Mouse (Mus musculus) bone marrow, adult 2 months (tissue): Measurements from ENCODE around the gene Tradd. TPM values are rescaled to one million over a fixed set of nuclear protein-coding genes. Genes with fewer than 3 reads are reported as not detected.

Experiments used
- H3K27ac ChIP-seq: fragments of 200-500 bp; 2 replicates; pipeline ENCODE4 v1.5.1; 2012; ENCODE audit warnings: low read depth, mild to moderate bottlenecking, control low read depth, inconsistent platforms, low read length; ENCODE audit not compliant: control insufficient read depth, poor library complexity, insufficient read depth
- H3K4me1 ChIP-seq: fragments of 200-500 bp; 2 replicates; pipeline ENCODE4 v1.6.1; 2011; ENCODE audit warnings: low read length; ENCODE audit not compliant: control insufficient read depth, insufficient read depth
- H3K4me3 ChIP-seq: fragments of 200-500 bp; replicated peaks from 2 replicates; pipeline ENCODE3; 2011; ENCODE audit warnings: mild to moderate bottlenecking, low read depth, low read length, control low read depth; ENCODE audit not compliant: control insufficient read depth
- CTCF ChIP-seq: fragments of 200-500 bp; IDR thresholded peaks from 2 replicates; pipeline ENCODE4 v1.5.1; 2011; ENCODE audit warnings: low read length, control low read depth; ENCODE audit not compliant: control insufficient read depth, insufficient read depth
- POLR2A ChIP-seq: fragments of 200-500 bp; IDR thresholded peaks from 2 replicates; pipeline ENCODE4 v1.6.1; 2011; ENCODE audit warnings: low read depth, mild to moderate bottlenecking, control low read depth, low read length, borderline replicate concordance; ENCODE audit not compliant: control insufficient read depth
- WGBS: fragments of 180-500 bp; shearing (Covaris S2); methylation state at CpG from one replicate; pipeline ENCODE4 v1.1.7; 2018; 5-methylcytosine and 5-hydroxymethylcytosine counted together
- polyA plus RNA-seq: library from polyadenylated mRNA; stranded (reverse); fragments of >200 nt; gene quantifications from 2 replicates; pipeline ENCODE4 v1.2.4, GENCODE M21; 2011; ENCODE audit warnings: low replicate concordance; ENCODE audit not compliant: missing spikeins, insufficient read depth, insufficient read length

Tradd gene
- 11.3 and 12.0 TPM in 2 replicates for polyA plus RNA-seq

DNA sequence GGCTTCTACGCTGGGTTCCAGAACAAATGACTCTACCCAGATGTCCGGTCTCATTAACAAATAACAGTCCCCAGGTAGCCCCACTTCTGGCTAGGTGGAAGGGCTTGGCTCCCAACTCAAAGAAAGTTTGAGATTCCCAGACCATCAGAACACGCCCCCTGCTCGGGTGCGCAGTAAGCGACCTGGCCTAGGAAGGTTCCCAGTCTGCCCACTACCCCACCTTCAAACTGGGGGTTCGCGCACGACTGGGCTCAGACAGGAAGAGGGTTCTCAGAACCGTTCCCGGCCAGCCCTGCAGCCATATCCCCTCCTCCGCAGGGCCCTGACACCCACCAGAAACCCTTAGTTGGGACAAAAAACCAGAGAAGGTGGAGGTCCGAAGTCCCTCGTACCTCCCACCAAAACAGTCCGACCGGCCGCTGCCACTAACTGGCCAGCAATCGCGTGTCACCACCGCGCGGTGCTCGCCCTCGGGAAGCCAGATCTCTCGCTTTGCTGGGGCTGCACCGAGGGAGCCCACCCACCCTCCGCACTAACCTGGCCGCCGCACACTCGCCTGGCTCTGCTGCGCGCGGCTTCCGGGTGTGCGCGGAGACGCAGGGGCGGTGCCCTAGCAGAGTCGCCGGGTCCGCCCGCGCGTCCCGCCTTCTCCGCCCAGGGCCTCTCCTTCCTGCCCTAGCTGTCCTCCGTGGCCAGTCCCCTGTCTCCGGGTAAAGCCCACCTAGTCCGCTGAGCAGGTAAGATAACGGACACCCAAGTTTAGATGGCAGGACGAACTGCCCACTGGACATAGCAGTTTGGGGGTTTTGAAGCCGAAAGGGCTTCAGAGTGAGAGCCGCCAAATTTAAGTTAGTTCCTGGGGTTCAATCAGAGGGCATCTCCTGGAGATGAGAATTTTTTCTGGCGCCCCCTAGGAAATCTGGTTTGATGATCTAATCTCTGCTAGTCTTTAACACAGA is at the start of gene Tradd, which contains the start of gene Fbxl8:
Gene Tradd, minus strand, starts transcription at position 586 of the 959 bp plus-strand sequence.
Gene Fbxl8, plus strand, starts transcription at position 625 of the 959 bp plus-strand sequence.
- peak within 1 kb of the TSS; percentile 99 for H3K4me3 ChIP-seq
- H3K4me1 ChIP-seq = peaks cover 11% of the 10 kb centered on the region
- peak; percentile 61; the same call in 1 of the 2 replicates for TF ChIP-seq POLR2A
- peak; percentile 6; the same call in 1 of the 2 replicates for TF ChIP-seq CTCF
- H3K27ac ChIP-seq = peak within 1 kb of the TSS; percentile 73
- WGBS = 1% methylated on average over 54 of the region's 54 CpGs

DNA sequence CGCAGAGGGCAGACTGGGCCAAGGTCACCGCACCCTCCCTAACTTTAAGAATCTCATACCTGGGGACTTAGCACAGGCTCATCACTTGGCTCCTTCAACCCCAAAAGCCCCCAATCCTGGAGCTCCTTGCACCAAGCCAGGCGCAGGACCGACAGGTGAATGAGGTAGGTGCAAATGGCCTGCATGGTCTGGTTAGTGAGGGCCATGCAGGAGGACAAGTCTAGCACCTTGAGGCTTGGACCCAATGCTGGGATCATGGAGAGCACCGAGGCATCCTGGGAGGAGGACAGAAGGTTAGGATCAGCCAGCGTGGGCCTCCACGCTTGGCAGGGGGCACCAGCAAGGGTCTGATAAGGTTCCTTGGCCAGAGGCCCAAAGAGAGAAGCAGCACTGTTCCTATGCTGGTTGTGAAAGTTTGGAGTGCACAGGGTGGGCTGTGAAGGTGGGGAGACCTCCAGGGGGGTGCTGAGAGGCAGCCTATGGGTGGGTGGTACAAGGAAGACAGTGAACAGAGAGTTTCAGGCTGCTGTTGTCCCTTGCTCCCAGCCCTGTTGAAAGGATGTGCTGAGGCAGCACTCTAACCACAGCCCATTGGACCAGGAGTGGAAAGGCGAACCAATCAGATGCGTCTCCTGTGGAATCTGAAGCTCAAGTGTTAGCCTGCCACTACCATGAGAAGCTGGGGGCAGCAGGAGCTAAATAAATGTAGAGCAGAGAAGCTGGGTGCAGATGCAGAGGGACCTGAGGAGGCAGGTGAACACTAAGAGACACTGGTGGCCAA is 49.4 kb upstream of the Tradd start:
- no peaks in the 10 kb centered on the region; the same call in 1 of the 2 replicates for H3K4me1 ChIP-seq
- WGBS = 79% methylated on average over 9 of the region's 9 CpGs
- no peak overlapping the region for H3K4me3 ChIP-seq
- H3K27ac ChIP-seq = no peak overlapping the region
- TF ChIP-seq POLR2A = no peak
- no peak for TF ChIP-seq CTCF

DNA sequence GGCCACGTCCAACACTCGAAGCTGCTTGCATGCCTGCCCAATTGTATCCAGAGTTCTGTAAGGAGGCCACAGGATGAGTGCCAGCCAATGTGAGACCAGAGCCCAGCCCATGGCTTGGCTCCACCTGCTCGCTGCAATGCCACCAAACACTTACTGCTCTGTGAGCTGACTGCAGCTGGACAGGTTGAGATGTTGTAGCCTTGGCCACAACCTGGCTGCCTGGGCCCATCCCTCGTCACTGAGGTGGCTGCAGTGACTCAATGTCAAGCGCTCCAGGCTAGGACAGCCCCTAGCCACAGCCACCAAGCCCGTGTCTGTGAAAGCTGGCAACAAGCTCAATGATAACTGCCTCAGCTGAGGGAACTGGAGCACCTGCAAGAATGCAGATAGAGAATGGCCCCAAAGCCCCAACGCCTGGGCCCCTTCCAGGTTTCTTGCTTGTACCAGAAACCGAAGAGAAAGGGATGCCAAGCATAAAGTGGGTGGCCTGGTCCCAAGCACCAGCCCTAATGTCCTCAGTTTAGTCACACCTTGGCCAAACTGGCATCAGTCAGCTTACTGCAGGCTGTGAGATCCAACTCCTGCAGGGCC is 48.6 kb upstream of the Tradd start:
- 68% methylated on average over 8 of the region's 8 CpGs for WGBS
- H3K4me1 ChIP-seq = no peaks in the 10 kb centered on the region; the same call in 1 of the 2 replicates
- H3K4me3 ChIP-seq = no peak overlapping the region
- no peak for TF ChIP-seq CTCF
- no peak for TF ChIP-seq POLR2A
- H3K27ac ChIP-seq = peak overlapping the region; percentile 23; the same call in 1 of the 2 replicates

DNA sequence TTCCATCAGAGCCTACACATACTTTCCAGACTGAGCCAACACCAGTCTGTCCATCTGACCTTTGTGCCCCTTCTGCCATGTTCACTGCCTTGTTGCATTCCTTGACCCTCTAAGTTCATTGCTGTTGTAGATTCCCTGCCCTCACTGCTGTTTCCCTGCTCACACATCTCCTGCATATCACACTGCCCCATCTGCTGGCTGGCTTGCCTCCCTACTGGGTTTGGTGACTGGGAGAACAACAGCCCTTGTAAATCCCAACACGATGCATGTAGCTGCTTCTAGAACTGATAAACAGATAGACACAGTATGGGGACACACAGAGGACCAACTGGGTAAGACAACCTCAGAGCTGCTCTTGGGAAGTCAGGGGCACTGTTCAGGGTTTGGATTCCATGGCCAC is 47.3 kb upstream of the Tradd start:
- 53% methylated on average over 1 of the region's 1 CpGs for WGBS
- TF ChIP-seq CTCF (no peak), POLR2A (no peak)
- Histone ChIP-seq H3K27ac (no peak overlapping the region), H3K4me1 (no peaks in the 10 kb centered on the region; the same call in none of the 2 replicates), H3K4me3 (no peak overlapping the region)

DNA sequence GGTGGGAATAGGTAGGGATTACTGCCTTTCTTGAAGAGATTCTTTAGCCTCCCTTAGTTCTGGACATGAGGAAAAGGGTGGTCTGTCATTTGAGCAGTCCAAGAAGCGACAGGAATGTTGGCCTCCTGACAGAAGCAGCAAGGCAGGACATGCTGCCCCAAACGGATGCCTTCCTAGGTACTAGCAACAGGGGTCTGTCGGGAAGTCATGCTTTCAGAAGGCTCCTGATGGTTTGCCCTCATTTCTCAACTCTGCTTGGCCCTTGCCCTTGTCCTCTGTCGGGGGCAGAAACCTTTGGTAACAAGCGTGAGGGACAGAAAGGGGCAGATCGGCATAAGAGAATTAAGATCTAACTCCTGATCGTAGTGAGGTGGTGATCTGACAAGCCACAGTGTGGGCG is 45.7 kb upstream of the Tradd start:
- 94% methylated on average over 8 of the region's 8 CpGs for WGBS
- H3K4me3 ChIP-seq = no peak overlapping the region
- no peaks in the 10 kb centered on the region; the same call in none of the 2 replicates for H3K4me1 ChIP-seq
- no peak overlapping the region for H3K27ac ChIP-seq
- TF ChIP-seq POLR2A (no peak), CTCF (no peak)

DNA sequence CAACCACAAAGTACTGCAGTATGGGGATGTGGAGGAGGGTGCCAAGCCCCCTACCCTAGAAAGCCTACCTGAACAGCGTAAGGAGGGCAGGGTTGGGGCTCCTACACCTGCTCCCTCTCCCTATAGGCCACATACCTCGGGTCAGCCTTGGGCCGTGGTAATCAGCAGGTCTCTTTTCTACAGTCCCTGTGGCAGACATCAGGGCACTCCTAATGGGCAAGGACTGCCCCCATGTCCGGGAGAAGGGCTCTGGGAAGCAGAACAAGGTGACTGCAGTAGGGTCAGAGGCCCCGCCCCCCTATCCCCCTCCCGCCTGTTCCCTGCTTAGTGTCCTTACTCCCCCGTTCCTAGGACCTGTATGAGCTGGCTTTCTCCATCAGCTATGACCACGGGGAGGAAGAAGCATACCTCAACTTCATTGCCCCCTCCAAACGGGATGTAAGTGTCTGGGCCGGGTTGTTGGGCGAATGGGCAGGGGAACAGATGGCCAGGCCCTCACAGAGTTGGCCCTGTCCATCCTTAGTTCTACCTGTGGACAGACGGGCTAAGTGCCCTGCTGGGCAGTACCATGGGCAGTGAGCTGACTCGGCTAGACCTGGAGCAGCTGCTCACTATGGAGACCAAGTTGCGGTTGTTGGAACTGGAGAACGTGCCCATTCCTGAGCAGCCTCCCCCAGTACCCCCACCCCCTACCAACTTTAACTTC is 44.9 kb upstream of the Tradd start:
- TF ChIP-seq CTCF = no peak
- Histone ChIP-seq H3K27ac (no peak overlapping the region), H3K4me3 (no peak overlapping the region), H3K4me1 (no peaks in the 10 kb centered on the region; the same call in none of the 2 replicates)
- WGBS = 88% methylated on average over 15 of the region's 15 CpGs

DNA sequence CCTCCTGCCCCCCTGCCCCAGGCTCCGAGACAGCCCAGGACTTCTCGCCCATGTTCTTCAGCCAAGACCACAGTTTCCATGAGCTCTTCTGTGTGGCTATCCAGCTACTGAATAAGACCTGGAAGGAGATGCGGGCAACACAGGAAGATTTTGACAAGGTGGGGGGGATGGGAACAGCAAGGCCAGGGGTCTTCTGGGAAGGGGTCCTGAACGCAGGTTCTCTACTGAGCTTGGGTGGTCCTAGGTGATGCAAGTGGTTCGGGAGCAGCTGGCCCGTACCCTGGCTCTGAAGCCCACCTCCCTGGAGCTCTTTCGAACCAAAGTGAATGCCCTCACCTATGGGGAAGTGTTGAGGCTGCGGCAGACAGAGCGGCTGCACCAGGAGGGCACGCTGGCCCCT is 44.0 kb upstream of the Tradd start:
- Histone ChIP-seq H3K4me3 (no peak overlapping the region), H3K27ac (no peak overlapping the region), H3K4me1 (no peaks in the 10 kb centered on the region; the same call in none of the 2 replicates)
- 94% methylated on average over 10 of the region's 10 CpGs for WGBS
- TF ChIP-seq POLR2A (no peak), CTCF (no peak)
